Mouse (Mus musculus) stomach, embryonic 16.5 days (tissue): Measurements from ENCODE around the gene Ssh1. TPM values are rescaled to one million over a fixed set of nuclear protein-coding genes. Genes with fewer than 3 reads are reported as not detected.

Experiments
- ATAC-seq: fragments of 200-750 bp; cut with Nextera tagmentation; 2 replicates; pipeline ENCODE4 v1.8.0; 2017; ENCODE audit warnings: moderate number of reproducible peaks, moderate TSS enrichment; ENCODE audit not compliant: insufficient read depth, low FRiP score
- H3K27ac ChIP-seq: fragments of 300-500 bp; sonication (generic); 2 replicates; pipeline ENCODE4 v1.5.1; 2014; ENCODE audit warnings: low read length
- H3K27me3 ChIP-seq: fragments of 300-500 bp; sonication (generic); 2 replicates; pipeline ENCODE4 v1.6.1; 2014; ENCODE audit warnings: low read length, control low read depth, mixed read lengths; ENCODE audit not compliant: control insufficient read depth, insufficient read depth
- H3K36me3 ChIP-seq: fragments of 300-500 bp; sonication (generic); 2 replicates; pipeline ENCODE4 v1.6.1; 2014; ENCODE audit warnings: low read length; ENCODE audit not compliant: control insufficient read depth, insufficient read depth
- H3K4me1 ChIP-seq: fragments of 300-500 bp; sonication (generic); 2 replicates; pipeline ENCODE4 v1.6.1; 2014; ENCODE audit warnings: low read length, control low read depth, mixed read lengths; ENCODE audit not compliant: control insufficient read depth, insufficient read depth
- H3K4me2 ChIP-seq: fragments of 300-500 bp; sonication (generic); 2 replicates; pipeline ENCODE4 v1.6.1; 2014; ENCODE audit warnings: low read depth, low read length, mixed read lengths
- H3K4me3 ChIP-seq: fragments of 300-500 bp; sonication (generic); replicated peaks from 2 replicates; pipeline ENCODE4 v1.5.1; 2014; ENCODE audit warnings: mild to moderate bottlenecking, low read length
- H3K9ac ChIP-seq: fragments of 300-500 bp; sonication (generic); 2 replicates; pipeline ENCODE4 v1.6.1; 2014; ENCODE audit warnings: low read length
- H3K9me3 ChIP-seq: fragments of 300-500 bp; sonication (generic); replicated peaks from 2 replicates; pipeline ENCODE4 v1.6.1; 2016; ENCODE audit warnings: low read length, control low read depth; ENCODE audit not compliant: control insufficient read depth
- WGBS: fragments of 180-500 bp; shearing (Covaris S2); extraction: QIAGEN DNeasy Blood & Tissue Kit; methylation state at CpG from one replicate; pipeline ENCODE4 v1.1.7; 2014; 5-methylcytosine and 5-hydroxymethylcytosine counted together
- polyA plus RNA-seq: library from polyadenylated mRNA; unstranded; fragments of >200 nt; fragmentation: Nextera tagmentation; extraction: Ambion mirVana; gene quantifications from 2 replicates; pipeline ENCODE4 v1.2.1, GENCODE M21; 2015

The Ssh1 gene
- polyA plus RNA-seq, 1 experiment from 2014 or later: 11.9 TPM

DNA sequence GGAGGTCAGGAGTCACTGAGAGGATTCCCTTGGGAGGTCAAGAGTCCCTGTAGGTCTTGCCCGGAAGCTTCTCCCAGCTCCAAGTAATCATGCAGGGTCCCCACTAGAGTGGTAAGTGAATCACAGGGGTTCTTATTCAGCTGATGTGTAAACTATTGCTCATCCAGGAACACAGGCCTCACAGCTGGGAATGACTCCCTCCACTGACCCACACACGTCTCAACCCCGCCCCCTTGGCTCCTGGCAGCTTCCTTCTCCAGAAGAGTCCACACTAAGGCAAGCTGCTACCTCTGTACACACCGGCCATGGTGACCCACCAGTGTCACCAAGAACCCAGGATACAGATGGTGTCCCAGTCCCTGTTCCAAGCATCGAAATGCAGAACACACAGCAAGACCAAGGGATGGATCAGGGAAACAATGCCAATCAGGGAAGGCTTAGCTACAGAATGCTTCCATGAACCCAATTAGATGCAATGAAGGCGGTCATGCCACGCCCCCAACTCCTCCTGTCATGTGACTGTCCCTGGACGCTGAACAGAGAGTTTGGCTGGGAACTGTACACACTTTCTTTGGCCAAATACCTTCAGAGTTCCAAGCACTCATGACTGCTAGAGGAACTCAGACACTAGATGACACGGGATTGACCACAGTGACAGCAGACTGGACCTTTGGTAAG, 18.0 kb downstream of the Ssh1 start:
- 55% methylated on average over 9 of the region's 9 CpGs for WGBS
- 0 out of 2 replicates have a peak, but pooled peaks have one; percentile 38 for ATAC-seq
- H3K27ac ChIP-seq: peak overlapping the region; percentile 44; the same call in 1 of the 2 replicates
- H3K4me3 ChIP-seq: no peak overlapping the region
- H3K27me3 ChIP-seq: no peaks in the 10 kb centered on the region
- no peaks in the 10 kb centered on the region for H3K36me3 ChIP-seq
- no peak overlapping the region for H3K9ac ChIP-seq
- no peaks in the 10 kb centered on the region for H3K9me3 ChIP-seq
- H3K4me1 ChIP-seq: peaks cover 40% of the 10 kb centered on the region
- H3K4me2 ChIP-seq: no peak overlapping the region

DNA sequence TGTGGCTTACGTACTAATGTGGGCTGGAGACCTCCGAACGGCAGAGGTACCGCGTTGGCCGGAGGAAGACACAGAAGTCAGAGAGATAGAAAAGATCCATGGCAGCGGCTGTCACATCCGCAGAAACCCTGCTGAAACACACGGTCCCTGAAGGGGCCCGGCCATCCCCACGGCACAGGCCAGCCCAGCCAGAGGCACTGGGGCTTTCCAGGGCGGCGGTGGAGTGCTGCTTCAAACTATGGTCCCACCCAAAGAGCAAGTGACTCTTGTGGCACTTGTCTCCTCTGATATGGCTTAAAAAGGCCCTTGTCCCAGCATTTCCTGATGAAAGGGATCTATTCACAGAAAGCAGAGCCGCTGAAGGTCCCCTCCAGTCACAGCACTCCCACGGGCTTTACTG, 19.1 kb downstream of the Ssh1 start:
- Histone ChIP-seq H3K36me3 (no peaks in the 10 kb centered on the region), H3K4me1 (peaks cover 37% of the 10 kb centered on the region), H3K9ac (peak overlapping the region; percentile 40), H3K9me3 (no peaks in the 10 kb centered on the region), H3K4me3 (no peak overlapping the region), H3K4me2 (no peak overlapping the region), H3K27me3 (no peaks in the 10 kb centered on the region), H3K27ac (no peak overlapping the region)
- WGBS: 69% methylated on average over 15 of the region's 15 CpGs
- ATAC-seq: no peak

GRCm38 (mm10) chr5:113973790-113974189, 19.9 kb downstream of the Ssh1 start:
- no peak overlapping the region for H3K4me2 ChIP-seq

GRCm38 (mm10) chr5:113972589-113973515, 20.8 kb downstream of the Ssh1 start:
- Histone ChIP-seq H3K4me1 (peaks cover 37% of the 10 kb centered on the region), H3K9ac (peak overlapping the region; percentile 20), H3K36me3 (peaks cover 3% of the 10 kb centered on the region), H3K27ac (peak overlapping the region; percentile 88), H3K9me3 (no peaks in the 10 kb centered on the region), H3K4me3 (no peak overlapping the region), H3K4me2 (peak overlapping the region; percentile 41), H3K27me3 (no peaks in the 10 kb centered on the region)
- ATAC-seq: peak; percentile 56; the same call in 1 of the 2 replicates
- WGBS: 22% methylated on average over 18 of the region's 18 CpGs

More at GRCm38 (mm10) chr5:113973790-113974189, 19.9 kb downstream of the Ssh1 start:
- peaks cover 2% of the 10 kb centered on the region for H3K36me3 ChIP-seq
- 79% methylated on average over 8 of the region's 8 CpGs for WGBS
- no peaks in the 10 kb centered on the region for H3K27me3 ChIP-seq
- H3K4me1 ChIP-seq: peaks cover 37% of the 10 kb centered on the region
- no peak overlapping the region for H3K9ac ChIP-seq
- no peak overlapping the region; the same call in 1 of the 2 replicates for H3K27ac ChIP-seq
- ATAC-seq: no peak
- H3K9me3 ChIP-seq: no peaks in the 10 kb centered on the region
- no peak overlapping the region for H3K4me3 ChIP-seq

GRCm38 (mm10) chr5:113971434-113971960, 22.2 kb downstream of the Ssh1 start:
- no peak overlapping the region for H3K4me3 ChIP-seq
- ATAC-seq: no peak
- no peak overlapping the region for H3K27ac ChIP-seq
- no peaks in the 10 kb centered on the region for H3K9me3 ChIP-seq
- no peak overlapping the region for H3K9ac ChIP-seq
- peaks cover 3% of the 10 kb centered on the region for H3K36me3 ChIP-seq
- peaks cover 37% of the 10 kb centered on the region for H3K4me1 ChIP-seq
- H3K4me2 ChIP-seq: no peak overlapping the region
- 80% methylated on average over 10 of the region's 10 CpGs for WGBS
- no peaks in the 10 kb centered on the region for H3K27me3 ChIP-seq

- Histone ChIP-seq H3K4me1 (peaks cover 13% of the 10 kb centered on the region), H3K27me3 (no peaks in the 10 kb centered on the region), H3K9me3 (no peaks in the 10 kb centered on the region), H3K36me3 (peaks cover 16% of the 10 kb centered on the region), H3K9ac (no peak overlapping the region), H3K27ac (no peak overlapping the region), H3K4me3 (no peak overlapping the region), H3K4me2 (no peak overlapping the region)
- 84% methylated on average over 11 of the region's 11 CpGs for WGBS
- no peak for ATAC-seq
These were observed 25.3 kb downstream of the Ssh1 start for GRCm38 (mm10) chr5:113968371-113968770.

DNA sequence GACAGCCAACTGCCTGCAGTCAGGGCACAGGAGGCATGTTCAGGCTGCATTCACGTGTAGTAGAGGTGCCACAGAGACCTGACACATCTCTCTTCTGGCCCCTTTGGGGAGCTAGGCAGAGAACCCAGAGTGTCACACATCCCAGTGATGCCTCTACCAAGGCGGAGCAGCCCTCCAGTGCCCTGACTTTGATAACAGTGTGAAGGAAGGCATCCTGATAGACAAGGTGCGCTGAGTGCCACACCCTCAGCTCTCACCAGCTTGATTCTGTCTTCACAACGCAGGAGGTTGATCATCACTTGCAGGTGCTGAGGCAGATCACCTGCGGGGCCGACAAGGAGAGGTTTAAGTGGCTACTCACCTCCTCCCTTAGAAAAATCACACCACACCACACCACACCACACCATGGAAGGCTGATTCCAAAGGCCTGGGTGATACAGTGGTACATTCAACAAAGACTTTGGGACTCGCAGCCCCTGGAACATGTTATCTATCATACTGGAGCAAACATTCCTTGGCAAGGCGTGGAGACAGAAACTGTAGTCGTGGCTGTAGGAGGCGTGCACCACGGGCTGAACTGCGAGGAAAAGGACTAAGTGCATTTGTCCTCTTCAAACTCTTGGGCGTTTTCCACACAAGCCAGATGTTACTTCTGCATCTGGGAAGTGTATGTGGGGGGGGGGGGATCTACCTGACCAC, 27.1 kb downstream of the Ssh1 start:
- peaks cover 16% of the 10 kb centered on the region for H3K36me3 ChIP-seq
- H3K4me2 ChIP-seq: no peak overlapping the region
- no peak overlapping the region for H3K4me3 ChIP-seq
- no peaks in the 10 kb centered on the region for H3K27me3 ChIP-seq
- H3K27ac ChIP-seq: peak overlapping the region; percentile 70
- H3K9me3 ChIP-seq: no peaks in the 10 kb centered on the region
- peak; percentile 76 for ATAC-seq
- no peaks in the 10 kb centered on the region for H3K4me1 ChIP-seq
- 70% methylated on average over 13 of the region's 13 CpGs for whole genome bisulfite sequencing
- no peak overlapping the region for H3K9ac ChIP-seq

GRCm38 (mm10) chr5:113965659-113966185, 28.0 kb downstream of the Ssh1 start:
- H3K9me3 ChIP-seq: no peaks in the 10 kb centered on the region
- no peaks in the 10 kb centered on the region for H3K4me1 ChIP-seq
- ATAC-seq: no peak
- no peak overlapping the region for H3K9ac ChIP-seq
- H3K27ac ChIP-seq: no peak overlapping the region
- no peak overlapping the region for H3K4me3 ChIP-seq
- H3K27me3 ChIP-seq: no peaks in the 10 kb centered on the region
- H3K36me3 ChIP-seq: peaks cover 16% of the 10 kb centered on the region
- WGBS: 94% methylated on average over 7 of the region's 7 CpGs
- H3K4me2 ChIP-seq: no peak overlapping the region
